Mouse (Mus musculus): ENCODE measurements around the gene Zfp979.
"Not testable (repeated sequence)": the region's sequence is repeated elsewhere in the genome, so short reads cannot be mapped to it uniquely, and the experiment has no call there.

The Zfp979 gene

DNA sequence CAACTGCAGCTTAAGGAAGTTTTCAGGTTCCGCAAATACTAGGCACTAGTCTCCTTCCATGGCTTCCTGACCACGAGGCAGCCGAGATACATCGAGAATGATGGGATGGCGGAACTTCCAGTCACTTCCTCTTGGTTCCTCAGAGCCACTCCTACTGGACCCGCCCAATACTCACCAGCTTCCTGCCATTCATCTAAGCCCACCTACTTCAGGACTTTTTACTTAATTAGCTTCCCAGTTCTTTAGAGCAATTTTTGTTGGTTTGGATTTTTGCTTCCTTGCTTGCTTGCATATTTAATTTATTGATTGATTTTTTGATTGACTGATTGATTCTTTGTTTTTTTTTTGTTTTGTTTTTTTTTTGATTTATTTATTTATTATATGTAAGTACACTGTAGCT is at the start of gene Zfp979:
Gene Zfp979 (minus strand): TSS at position 101 of the 400 bp plus-strand sequence.
- DNase-seq (ENCODE audit: low spot score) = not testable (repeated sequence)

- not testable (repeated sequence) for DNase-seq (ENCODE audit: low spot score)
Observed at GRCm38 (mm10) chr4:147655245-147655644, 12.9 kb upstream of the Zfp979 start.

DNA sequence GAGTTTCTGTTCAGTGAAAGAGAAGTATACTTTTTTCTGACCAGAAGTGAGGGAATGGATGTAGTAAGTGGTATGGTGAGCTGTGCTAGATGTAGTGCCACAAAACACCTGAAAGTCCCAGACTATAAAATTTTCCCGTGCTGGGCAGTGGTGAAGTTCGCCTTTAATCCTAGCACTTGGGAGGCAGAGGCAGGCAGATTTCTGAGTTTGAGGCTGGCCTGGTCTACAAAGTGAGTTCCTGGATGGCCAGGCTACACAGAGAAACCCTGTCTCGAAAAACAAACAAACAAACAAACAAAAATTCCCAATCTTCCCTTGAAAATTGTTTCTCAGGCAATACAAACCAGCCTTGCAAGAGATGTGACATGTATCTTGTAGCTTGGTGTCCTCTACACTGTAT is 5.1 kb upstream of the Zfp979 start:
- not testable (repeated sequence) for DNase-seq (ENCODE audit: low spot score)

GRCm38 (mm10) chr4:147641932-147642331 is 381 bp downstream of the Zfp979 start:
- not testable (repeated sequence) for DNase-seq (ENCODE audit: low spot score)

DNA sequence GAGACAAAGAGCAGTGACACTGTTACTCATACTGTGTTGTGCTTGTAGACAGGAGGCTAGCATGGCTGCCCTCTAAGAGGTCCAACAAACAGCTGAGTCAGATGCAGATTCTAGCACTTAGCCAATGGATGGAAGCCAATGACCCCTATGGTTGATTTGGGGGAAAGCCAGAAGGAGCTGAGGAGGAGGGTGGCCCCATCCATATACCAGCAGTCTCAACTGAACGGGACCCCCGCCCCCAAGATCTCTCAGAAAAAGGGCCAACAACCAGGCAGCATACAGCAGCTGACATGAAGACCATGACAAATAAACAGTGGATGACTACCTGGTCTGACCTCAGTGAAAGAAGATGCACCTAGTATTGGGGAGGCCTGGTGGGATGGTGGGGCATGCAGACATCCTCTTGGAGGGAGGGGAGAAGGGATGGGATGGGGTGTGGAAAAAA is 8.5 kb downstream of the Zfp979 start:
- DNase-seq (ENCODE audit: low spot score) = not testable (repeated sequence)

DNA sequence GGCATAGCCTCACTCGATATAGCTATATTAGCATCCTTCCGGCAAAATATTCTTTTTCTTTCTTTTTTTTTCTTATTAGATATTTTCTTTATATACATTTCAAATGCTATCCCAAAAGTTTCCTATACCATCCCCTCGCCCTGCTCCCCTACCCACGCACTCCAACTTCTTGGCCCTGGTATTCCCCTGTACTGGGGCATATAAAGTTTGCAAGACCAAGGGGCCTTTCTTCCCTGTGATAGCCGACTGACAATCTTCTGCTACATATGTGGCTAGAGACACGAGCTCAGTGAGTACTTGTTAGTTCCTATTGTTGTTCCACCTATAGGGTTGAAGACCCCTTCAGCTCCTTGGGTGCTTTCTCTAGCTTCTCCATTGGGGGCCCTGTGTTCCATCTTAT is 35.8 kb downstream of the Zfp979 start:
- not testable (repeated sequence) for DNase-seq (ENCODE audit: low spot score)

- DNase-seq (ENCODE audit: low spot score) = no peak
Observed at GRCm38 (mm10) chr4:147605521-147605920, 36.8 kb downstream of the Zfp979 start.

GRCm38 (mm10) chr4:147603806-147604205 is 38.5 kb downstream of the Zfp979 start:
- no peak for DNase-seq (ENCODE audit: low spot score)

DNA sequence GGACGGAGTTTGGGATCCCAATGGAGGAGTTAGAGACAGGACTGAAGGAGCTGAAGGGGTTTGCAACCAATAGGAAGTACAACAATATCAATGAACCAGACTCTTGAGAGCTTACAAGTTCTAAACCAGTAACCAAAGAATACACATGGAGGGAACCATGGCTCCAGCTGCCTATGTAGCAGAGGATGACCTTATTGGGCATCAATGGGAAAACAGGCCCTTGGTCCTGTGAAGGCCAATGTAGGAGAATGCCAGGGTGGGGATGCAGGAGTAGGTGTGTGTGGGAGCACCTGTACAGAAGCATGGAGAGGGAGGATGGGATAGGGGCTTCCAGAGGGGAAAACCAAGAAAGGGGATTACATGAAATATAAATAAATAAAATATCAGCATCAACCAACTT is 40.4 kb downstream of the Zfp979 start:
- DNase-seq (ENCODE audit: low spot score) = no peak

- DNase-seq (ENCODE audit: low spot score) = no peak
Observed at GRCm38 (mm10) chr4:147598831-147599230, 43.5 kb downstream of the Zfp979 start.

- no peak for DNase-seq (ENCODE audit: low spot score)
Observed at GRCm38 (mm10) chr4:147597685-147598084, 44.6 kb downstream of the Zfp979 start.

GRCm38 (mm10) chr4:147594630-147595029 is 47.7 kb downstream of the Zfp979 start:
- not testable (repeated sequence) for DNase-seq (ENCODE audit: low spot score)

- no peak for DNase-seq (ENCODE audit: low spot score)
Observed at GRCm38 (mm10) chr4:147586511-147587473, 55.5 kb downstream of the Zfp979 start.

- not testable (repeated sequence) for DNase-seq (ENCODE audit: low spot score)
Observed at GRCm38 (mm10) chr4:147579371-147579770, 62.9 kb downstream of the Zfp979 start.

DNA sequence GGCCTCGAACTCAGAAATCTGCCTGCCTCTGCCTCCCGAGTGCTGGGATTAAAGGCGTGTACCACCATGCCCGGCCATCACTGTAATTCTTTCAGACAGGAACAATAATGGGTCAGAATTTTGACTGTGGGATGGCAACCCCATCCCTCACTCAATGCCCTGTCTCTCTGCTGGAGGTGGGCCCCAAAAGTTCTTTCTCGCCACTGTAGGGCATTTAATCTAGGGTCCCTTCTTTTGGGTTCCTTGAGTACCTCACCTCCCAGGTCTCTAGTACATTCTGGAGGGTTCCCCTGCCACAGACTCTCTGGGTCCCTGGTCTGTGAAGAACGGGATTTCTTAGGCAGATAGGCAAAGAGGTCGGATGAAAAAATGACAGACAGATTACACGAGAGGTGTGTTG is 71.2 kb downstream of the Zfp979 start:
- DNase-seq (ENCODE audit: low spot score) = not testable (repeated sequence)

- no peak for DNase-seq (ENCODE audit: low spot score)
Observed at GRCm38 (mm10) chr4:147565426-147566220, 76.7 kb downstream of the Zfp979 start.
